ENCODE assay signal across 16 mouse cellular contexts in the genomic region with DNA sequence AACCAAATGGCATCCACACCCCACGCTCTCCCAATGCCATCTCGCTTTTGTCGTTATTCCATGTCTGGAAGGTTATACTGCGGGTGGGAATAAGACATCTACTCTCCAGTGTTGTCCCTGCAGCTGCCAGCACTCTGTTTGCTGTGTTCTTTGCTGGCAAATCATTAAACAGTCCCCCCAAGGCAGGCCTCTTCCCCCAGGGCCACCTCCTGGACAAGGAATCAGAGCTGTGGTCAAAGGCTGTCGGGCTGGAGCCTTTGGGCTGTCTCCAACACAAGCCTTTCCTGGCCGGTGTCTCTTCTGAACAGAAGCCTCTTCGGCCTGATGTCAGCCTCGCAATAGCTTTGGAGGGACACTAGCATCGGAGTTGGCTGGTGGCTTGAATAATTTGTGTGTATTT. TPM values are rescaled to one million over a fixed set of nuclear protein-coding genes. Genes with fewer than 3 reads are reported as not detected.
DNase-seq lines count a peak whose midpoint lies in the region; ATAC-seq lines count a peak whose summit lies in the region.
"Had no signal": no experiment of that assay in that cellular context is flagged by ENCODE, and none has a peak within 500 bp of the region (broad histone marks: within the 10 kb centered on the region; RNA-seq: fewer than 3 reads in every experiment).

No protein-coding gene starts in this region.

- peak; percentile 54 for ATAC-seq in intestine, embryonic 16.5 days
- peak; percentile 45; the same call in 1 of the 2 replicates for ATAC-seq in liver, embryonic 16.5 days (ENCODE audit: low read depth)
- ATAC-seq: CD4-positive, CD25-positive, alpha-beta regulatory T cell, adult 4 months; forebrain, embryonic 14.5 days had no signal

- H3K27me3 ChIP-seq in intestine, embryonic 16.5 days (replicated peaks; ENCODE audit: control insufficient read depth, insufficient read depth, low read length): no peaks in the 10 kb centered on the region
- H3K27me3 ChIP-seq in liver, embryonic 16.5 days (ENCODE audit: control insufficient read depth, insufficient read depth, low read depth, low read length): no peaks in the 10 kb centered on the region
- H3K27me3 ChIP-seq: heart, embryonic 15.5 days; megakaryocyte, embryonic 14.5 days had no signal

- H3K9ac ChIP-seq in intestine, embryonic 16.5 days (ENCODE audit: low read depth, low read length): peak overlapping the region; percentile 47; the same call in 1 of the 2 replicates
- no peak overlapping the region for H3K9ac ChIP-seq in liver, embryonic 16.5 days (ENCODE audit: low read depth, low read length)
- H3K9ac ChIP-seq: heart, embryonic 15.5 days; hindbrain, embryonic 12.5 days had no signal

- peak overlapping the region; percentile 38 for H3K4me2 ChIP-seq in intestine, embryonic 16.5 days (ENCODE audit: low read depth, low read length)
- no peak overlapping the region for H3K4me2 ChIP-seq in liver, embryonic 16.5 days (ENCODE audit: low read depth, low read length)
- H3K4me2 ChIP-seq: heart, embryonic 15.5 days; hindbrain, embryonic 12.5 days had no signal

- WGBS in intestine, embryonic 16.5 days: 47% methylated on average over 9 of the region's 9 CpGs
- 69% methylated on average over 9 of the region's 9 CpGs for WGBS in liver, embryonic 16.5 days (ENCODE audit: insufficient replicate concordance)

- intact Hi-C loops in heart, postnatal 25 days (cut with DNase I): no loop called here

- H3K36me3 ChIP-seq in intestine, embryonic 16.5 days (ENCODE audit: control insufficient read depth, insufficient read depth, low read length): no peaks in the 10 kb centered on the region
- no peaks in the 10 kb centered on the region for H3K36me3 ChIP-seq in liver, embryonic 16.5 days (ENCODE audit: control insufficient read depth, insufficient read depth)
- H3K36me3 ChIP-seq: heart, embryonic 15.5 days; hindbrain, embryonic 12.5 days had no signal

- peak overlapping the region; percentile 84 for H3K27ac ChIP-seq in intestine, embryonic 16.5 days (ENCODE audit: low read length)
- peak overlapping the region; percentile 69 for H3K27ac ChIP-seq in liver, embryonic 16.5 days (ENCODE audit: low read length)
- H3K27ac ChIP-seq: heart, embryonic 15.5 days; hindbrain, embryonic 12.5 days had no signal

- peak; percentile 46 for DNase-seq in kidney, adult 18-20 months
- DNase-seq in kidney, postnatal 25 days: peak; percentile 60 to 83
- DNase-seq in heart, postnatal 25 days (ENCODE audit: low spot score): no peak
- DNase-seq in ovary, postnatal 36 days (ENCODE audit: low spot score): no peak
- no peak for DNase-seq in adipocyte (ENCODE audit: low spot score)
- DNase-seq: cerebellum, postnatal 25 days; lung, postnatal 10 days; thymus, postnatal 36 days had no signal

- peak overlapping the region; percentile 17; the same call in 1 of the 2 replicates for H3K4me3 ChIP-seq in intestine, embryonic 16.5 days (ENCODE audit: low read length)
- H3K4me3 ChIP-seq in liver, embryonic 16.5 days (ENCODE audit: low read depth, low read length): no peak overlapping the region
- H3K4me3 ChIP-seq: heart, embryonic 15.5 days; hindbrain, embryonic 12.5 days had no signal

- H3K4me1 ChIP-seq in intestine, embryonic 16.5 days (ENCODE audit: control insufficient read depth, insufficient read depth, low read length): peaks cover 35% of the 10 kb centered on the region
- peaks cover 49% of the 10 kb centered on the region for H3K4me1 ChIP-seq in liver, embryonic 16.5 days (ENCODE audit: control insufficient read depth, low read depth, low read length)
- H3K4me1 ChIP-seq: heart, embryonic 15.5 days had no signal

- no peaks in the 10 kb centered on the region for H3K9me3 ChIP-seq in intestine, embryonic 16.5 days (ENCODE audit: control insufficient read depth, low read length)
- no peaks in the 10 kb centered on the region for H3K9me3 ChIP-seq in liver, embryonic 16.5 days (replicated peaks; ENCODE audit: control insufficient read depth, low read length)
- H3K9me3 ChIP-seq: G1E; heart, embryonic 15.5 days; hindbrain, embryonic 12.5 days; megakaryocyte, embryonic 14.5 days had no signal

RNA-seq across cellular contexts. Expression of a gene that starts 33.1 kb away (rescaled TPM):
- polyA plus RNA-seq in intestine, embryonic 16.5 days (2015; fragmentation: Nextera tagmentation; extraction: Ambion mirVana): 108 and 111 TPM in 2 replicates
- 180 and 196 TPM in 2 replicates for polyA plus RNA-seq in liver, embryonic 16.5 days (2015; fragmentation: Nextera tagmentation; extraction: Ambion mirVana)
- 10 to 100 TPM; 42.9 to 46.7 TPM for total RNA-seq in heart, postnatal 25 days (2021)

RNA-seq across cellular contexts. Expression of a gene that starts 41.8 kb away (rescaled TPM):
- 11.2 and 12.4 TPM in 2 replicates for polyA plus RNA-seq in intestine, embryonic 16.5 days (2015; fragmentation: Nextera tagmentation; extraction: Ambion mirVana)
- 4.8 and 5.8 TPM in 2 replicates for polyA plus RNA-seq in liver, embryonic 16.5 days (2015; fragmentation: Nextera tagmentation; extraction: Ambion mirVana)
- total RNA-seq in heart, postnatal 25 days (2021): under 1 TPM; 0.20 to 0.21 TPM

RNA-seq across cellular contexts. Expression of a gene that starts 56.1 kb away (rescaled TPM):
- 0.83 and 1.2 TPM in 2 replicates for polyA plus RNA-seq in intestine, embryonic 16.5 days (2015; fragmentation: Nextera tagmentation; extraction: Ambion mirVana)
- 1.7 and 2.7 TPM in 2 replicates for polyA plus RNA-seq in liver, embryonic 16.5 days (2015; fragmentation: Nextera tagmentation; extraction: Ambion mirVana)
- total RNA-seq in heart, postnatal 25 days (2021): under 1 TPM; 0.14 to 0.42 TPM

Comparison
In these comparisons a context has a peak if more than half of its experiments do, and no peak if none do; other contexts are left out.
1. DNase-seq: peak in kidney, adult 18-20 months (single experiment) and kidney, postnatal 25 days (2 of 2); none in heart, postnatal 25 days (single experiment), ovary, postnatal 36 days (single experiment) and adipocyte (single experiment).